Mouse (Mus musculus) cerebral cortex, adult 2 months (tissue): Measurements from ENCODE around the gene Neurl1a.

Experiments
- WGBS: fragments of 180-500 bp; shearing (Covaris S2); methylation state at CpG from one replicate; pipeline ENCODE4 v1.1.7; 2018; 5-methylcytosine and 5-hydroxymethylcytosine counted together

Gene Neurl1a

DNA sequence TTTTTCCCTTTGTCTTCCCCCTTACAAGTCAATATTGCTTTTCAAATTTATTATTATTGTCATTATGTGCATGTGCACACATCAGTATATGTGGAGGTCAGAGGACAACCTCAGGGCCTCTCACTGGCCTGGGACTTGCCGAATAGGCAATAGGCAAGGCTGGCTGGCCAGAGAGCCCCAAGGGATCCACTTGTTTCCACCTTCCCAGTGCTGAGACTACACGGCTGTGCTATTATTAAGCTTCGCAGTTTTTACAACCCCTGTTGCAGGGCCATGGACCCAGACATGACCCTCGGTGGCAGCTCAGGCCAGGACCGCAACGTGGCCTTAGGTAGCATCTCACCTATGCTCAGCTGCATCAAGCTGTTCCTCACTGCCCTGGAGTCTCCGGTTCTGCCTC lies 33.8 kb downstream of the Neurl1a start:
- WGBS = 88% methylated on average over 7 of the region's 7 CpGs

DNA sequence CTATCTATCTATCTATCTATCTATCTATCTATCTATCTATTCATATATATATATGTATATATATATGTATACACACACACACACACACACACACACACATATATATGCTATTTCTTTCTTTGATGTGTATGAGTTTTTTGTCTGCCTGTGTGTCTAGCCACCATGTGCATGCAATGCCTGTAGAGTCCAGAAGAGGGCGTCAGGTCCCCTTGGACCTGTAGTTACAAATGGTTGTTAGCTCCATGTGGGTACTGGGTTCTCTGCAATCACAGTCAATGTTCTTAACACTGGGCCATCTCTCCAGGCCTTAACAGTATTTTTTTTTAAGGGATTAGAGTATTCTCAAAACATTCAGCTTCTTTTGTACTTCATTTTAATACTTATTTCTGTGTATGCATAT lies 34.9 kb downstream of the Neurl1a start:
- 72% methylated on average over 1 of the region's 1 CpGs for WGBS

DNA sequence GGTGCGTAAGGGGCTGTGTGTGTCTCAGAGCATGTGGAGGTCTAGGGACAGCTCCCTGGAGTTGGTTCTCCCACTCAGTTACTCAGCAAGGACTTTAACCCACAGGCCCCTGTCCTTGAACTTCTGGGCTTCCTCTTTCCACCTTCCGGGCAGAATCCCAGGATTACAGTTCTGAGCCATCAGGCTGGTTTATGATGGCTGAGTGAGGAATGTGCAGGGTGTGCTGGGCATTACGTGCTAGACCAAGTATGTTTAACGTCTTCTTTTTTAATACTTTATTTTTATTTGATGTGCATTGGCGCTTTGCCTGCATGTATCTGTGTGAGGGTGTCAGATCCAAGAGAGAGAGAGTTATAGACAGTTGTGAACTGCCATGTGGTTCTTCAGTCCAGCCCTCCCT lies 38.1 kb downstream of the Neurl1a start:
- 79% methylated on average over 5 of the region's 5 CpGs for WGBS

DNA sequence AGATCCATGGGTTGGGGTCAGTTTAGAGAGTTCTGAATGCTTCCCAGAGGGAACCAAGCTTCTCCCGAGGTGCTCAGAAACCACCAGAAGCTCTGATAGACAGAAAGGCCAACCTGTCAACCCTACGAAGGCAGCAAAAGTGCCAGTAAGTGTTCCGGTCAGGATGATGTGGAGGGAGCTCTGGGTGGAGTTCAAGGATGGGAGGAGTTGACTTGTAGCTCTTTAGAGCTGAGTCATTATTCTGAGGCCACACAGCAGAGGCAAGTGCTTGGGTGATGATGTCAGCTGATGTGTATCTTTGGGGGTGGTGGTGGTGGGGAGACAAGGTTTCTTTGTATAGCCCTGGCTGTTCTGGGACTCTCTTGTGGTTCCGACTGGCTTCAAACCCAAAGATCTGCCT lies 41.0 kb downstream of the Neurl1a start:
- WGBS = 74% methylated on average over 4 of the region's 4 CpGs

DNA sequence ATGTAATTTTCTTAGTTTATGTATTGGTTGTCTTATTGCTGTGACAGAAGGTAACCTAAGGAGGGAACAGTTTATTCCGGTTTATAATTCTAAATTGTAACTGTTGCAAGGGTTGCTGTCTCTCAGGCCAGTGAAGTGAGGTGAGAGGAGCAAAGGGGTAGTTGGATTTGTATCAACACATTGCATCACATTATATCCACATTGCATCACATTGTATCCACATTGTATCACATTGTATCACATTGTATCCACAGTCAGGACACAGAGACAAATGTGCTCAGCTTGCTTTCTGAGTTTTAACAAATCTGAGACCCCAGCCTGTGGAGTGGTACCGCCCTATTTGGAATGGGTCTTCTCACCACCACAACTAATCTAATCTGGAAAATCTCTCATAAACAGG lies 41.6 kb downstream of the Neurl1a start:
- WGBS = 94% methylated on average over 2 of the region's 2 CpGs

DNA sequence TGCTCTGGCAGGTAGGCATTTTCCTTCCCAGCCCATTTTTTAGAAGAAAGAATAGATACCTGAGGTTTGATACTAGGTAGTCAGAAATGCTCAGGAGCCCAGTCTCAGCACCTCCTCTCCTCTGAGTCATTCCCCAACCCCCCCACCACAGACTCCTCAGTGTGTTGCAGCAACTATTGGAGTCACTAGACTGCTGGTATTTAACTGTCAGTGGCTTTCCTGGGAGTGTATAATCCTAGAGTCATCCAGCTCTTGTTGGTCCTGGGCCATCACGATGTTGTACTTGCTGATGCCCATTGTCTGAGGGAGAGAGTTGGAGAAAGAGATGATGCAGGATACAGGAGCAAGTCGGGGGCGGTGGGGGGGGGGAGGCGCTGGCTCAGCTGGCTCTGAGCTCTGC lies 42.4 kb downstream of the Neurl1a start:
- WGBS = 55% methylated on average over 3 of the region's 4 CpGs

DNA sequence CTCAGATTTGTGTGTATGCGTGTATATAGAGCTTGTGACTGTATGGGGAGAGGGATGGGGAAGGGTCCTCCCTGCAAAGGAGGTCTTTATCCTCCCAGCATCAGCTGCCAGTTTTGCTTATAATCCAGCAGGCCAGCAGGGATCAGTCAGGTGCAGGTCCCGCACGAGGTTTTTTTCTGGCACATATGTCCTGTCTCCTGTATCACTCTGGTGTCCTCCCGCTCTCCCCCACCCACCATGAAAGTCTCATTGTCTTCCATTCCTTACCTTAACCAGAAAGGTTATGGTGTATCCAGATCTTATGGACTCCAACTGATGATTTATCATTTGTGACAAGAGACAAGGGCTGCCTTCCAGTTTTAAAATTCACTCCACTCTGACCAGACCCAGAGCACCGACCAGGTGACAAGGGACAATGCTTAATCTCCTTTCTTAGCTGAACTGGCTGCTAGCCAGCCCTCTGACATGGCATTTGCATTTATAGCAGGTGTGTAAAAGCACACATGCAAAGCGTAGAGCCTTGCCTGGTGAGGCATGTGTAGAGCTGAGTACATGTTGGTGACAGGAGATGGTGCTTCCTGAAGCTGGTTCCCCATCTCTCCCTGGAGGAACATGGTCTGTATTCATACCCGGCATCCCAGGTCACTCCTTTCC lies 43.0 kb downstream of the Neurl1a start:
- WGBS = 74% methylated on average over 7 of the region's 7 CpGs

DNA sequence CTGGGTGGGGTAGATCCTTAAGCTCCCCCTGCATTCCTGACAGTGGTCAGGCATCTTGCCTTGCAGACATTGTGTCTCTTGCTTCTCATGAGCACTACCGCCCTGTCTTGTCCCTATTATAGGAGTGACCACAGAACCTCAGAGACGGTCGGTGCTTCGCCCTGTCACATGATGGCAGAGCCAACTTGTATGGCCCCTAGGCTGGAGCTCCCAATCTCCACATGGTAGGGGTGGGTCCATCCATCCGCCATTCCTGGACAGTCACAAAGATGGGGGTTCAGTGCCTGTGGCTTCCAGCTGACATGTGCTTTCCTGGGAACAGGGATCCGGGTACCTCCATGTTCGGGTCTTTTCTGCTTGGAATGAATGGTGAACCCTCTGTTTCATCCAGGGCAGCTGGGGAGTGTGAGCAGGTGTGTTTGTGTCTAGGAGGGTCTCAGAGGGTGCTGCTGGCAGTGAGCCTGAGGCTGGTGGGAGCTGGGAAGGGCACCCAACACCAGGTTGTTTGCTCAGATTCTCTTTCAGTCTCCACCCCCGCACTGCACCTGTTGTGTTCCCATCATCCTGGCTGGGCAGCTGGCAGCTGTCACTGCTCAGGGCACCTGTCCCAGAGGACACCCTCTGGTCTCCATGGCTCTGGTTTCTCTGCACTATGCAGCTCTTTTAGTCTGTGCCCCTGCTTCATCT lies 43.7 kb downstream of the Neurl1a start:
- 84% methylated on average over 8 of the region's 8 CpGs for WGBS

DNA sequence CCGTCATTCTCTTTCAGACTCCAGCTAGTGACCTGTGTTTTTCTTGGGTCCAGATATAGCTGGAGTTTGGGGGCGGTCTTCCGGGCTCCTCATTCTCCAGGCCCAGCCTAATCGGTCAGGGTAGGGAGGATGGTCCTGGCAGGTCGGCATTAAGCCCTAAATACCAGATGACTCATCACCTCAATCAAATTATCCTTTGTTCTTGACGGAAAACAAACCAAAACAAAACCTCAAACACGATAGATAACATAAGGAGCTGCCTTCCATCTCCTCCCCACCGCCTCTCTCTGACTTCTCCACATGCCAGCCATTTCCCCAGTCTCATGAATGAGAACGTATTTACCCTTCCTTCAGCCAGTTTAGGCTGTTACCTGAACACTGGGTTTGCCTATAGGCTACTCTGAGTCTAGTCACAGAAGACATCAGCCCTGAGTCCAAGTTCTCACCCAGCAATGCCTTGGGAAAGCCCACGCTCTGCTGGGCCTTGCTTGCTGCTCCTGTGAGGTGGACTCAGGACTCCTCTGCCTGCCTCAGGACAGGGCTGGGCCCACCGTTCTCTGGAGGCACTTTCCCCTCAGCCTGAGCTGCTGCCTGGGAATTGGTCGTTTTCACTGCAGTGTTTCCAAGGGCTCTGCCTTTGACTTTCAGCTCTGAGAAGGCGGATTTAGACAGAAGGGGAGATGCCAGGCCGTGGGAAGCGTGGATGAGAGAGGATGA lies 44.4 kb downstream of the Neurl1a start:
- 54% methylated on average over 15 of the region's 15 CpGs for WGBS

DNA sequence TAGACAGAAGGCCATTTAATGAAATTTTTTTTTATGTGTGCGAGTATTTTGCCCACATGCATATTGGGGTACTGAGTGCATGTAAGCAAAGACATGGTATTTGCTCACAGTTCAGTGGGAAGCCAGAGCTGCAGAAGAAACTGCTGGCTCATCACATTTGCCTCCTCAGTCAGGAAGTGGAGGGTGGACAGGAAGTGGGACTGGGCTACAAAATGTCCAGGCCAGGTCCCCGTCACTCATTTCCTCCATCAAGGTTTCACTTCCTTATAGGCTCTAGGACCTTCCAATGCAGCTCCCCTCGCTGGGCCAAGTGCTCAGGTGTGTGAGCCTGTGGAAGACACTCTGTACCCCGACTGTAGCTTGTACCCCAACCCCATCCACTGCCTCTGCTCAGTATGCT lies 46.1 kb downstream of the Neurl1a start:
- 82% methylated on average over 4 of the region's 4 CpGs for WGBS

DNA sequence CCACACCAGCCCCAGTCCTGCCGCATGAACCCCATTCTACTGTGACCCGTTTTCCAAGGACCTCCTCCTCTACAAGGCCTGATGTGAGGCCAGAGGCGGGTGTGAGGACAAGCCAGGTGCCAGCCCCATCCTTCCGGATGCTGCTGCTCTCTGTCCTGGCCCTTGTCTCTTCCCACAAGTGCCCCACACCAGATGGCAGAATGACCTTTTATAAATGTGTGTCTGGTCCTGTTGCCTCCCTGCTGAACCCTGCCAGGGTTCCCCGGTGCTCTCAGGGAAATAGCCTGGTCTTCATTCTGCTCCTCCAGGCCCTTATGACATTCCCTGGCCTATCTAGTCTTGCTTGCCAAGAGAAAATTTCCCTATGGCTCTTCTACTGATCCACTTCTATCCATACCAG lies 47.2 kb downstream of the Neurl1a start:
- WGBS = 91% methylated on average over 5 of the region's 5 CpGs

DNA sequence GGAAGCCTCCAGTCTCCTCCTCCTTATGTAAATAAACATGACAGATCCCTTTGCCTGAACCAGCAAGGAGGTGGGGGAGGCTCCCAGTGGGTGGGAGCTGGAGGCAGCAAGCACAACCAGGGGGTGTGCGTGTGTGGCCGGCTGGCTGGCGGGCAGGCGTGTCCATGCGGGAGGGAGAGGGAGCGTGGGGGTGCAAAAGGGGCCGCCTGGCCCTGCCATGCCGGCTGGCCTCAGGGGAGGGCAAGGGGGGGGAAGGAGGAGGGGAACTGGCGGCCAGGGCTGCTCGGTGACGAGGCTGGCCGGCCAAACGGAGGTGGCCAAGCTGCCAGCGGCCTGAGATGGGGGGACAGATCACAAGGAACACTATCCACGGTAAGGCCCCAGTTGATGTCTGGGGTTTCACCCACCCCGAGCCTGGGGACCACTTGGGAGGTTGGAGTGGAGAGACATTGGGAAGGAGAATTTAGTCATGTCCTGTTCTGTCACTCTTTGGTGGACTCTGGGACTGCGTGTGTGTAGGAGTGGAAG lies 50.2 kb downstream of the Neurl1a start:
- 8% methylated on average over 17 of the region's 17 CpGs for WGBS

DNA sequence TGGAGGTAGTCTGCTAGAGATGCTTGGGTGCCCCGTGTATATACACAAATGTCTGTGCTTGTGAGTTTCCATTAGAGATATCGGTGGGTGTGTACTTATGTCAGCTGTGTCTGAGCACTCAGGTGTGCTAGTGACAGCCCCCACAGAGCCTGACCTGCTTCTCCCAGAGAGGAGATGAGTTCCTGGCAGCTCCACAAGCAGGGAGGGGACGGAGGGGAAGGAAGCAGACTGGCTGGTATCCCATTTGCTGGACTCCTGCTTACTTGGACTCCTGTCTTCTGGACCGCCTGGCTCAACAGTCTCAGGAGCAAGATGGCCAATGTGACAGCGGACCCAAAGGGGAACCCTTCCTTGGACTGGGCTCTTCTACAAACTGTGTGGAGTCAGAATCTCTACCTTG lies 50.8 kb downstream of the Neurl1a start:
- WGBS = 76% methylated on average over 5 of the region's 5 CpGs

DNA sequence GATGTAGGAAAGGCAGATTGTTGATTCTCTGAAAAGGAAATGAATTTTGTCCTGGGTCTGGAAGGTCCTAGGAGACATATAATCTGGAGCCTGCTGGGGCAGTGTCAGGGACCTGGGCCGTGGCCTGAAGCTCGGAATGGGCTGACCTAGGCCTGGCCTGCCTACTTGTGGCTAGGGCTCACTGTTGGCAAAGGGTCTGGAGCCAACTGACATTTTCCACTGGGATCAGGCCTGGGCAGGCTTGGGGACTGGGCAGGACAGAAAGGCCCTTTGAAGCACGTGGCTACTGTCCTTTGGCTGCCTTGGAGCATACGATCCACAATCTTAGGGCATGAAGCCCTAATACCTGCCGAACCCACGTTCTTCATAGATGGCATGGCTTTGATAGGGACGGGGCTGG lies 51.5 kb downstream of the Neurl1a start:
- 98% methylated on average over 7 of the region's 7 CpGs for whole genome bisulfite sequencing

DNA sequence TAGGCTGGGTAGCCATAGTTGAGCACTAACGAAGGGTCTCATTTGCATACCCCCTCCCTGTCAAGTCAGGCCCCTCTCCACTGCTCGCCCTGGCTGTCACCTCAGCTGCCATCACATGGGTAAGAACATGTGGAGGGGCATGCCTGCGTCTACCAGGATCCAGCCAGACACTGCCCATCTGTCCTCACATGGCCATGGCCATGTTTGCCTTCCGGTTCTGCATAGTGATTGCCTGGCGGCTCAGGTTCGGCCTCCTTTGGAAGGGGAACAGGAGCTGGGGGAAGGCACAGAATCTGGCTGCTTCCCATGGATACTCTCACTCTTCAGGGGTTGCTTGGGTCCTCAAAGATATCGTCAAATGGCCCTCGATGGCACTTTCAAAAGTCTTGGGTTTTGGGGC lies 52.1 kb downstream of the Neurl1a start:
- 92% methylated on average over 8 of the region's 8 CpGs for WGBS

DNA sequence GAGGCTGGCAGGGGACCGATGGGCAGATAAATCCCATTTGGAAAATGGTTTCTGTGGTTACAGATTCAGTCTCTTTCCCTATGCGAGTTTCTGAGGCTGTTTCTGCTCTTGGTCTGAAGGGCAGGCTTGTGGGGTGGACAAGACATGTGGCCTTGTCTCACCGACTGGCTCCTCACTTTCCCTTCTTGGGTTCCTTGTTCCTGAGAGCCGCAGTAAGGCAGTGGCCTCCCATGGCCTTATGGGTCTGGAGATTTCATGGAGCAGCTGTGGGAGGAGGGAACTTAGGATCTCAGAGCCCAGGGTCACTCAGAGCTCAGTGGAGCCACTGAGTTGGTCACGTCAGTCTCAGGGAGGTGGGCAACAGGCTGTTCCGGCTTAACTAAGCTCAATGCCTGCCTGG lies 52.8 kb downstream of the Neurl1a start:
- WGBS = 93% methylated on average over 6 of the region's 6 CpGs

DNA sequence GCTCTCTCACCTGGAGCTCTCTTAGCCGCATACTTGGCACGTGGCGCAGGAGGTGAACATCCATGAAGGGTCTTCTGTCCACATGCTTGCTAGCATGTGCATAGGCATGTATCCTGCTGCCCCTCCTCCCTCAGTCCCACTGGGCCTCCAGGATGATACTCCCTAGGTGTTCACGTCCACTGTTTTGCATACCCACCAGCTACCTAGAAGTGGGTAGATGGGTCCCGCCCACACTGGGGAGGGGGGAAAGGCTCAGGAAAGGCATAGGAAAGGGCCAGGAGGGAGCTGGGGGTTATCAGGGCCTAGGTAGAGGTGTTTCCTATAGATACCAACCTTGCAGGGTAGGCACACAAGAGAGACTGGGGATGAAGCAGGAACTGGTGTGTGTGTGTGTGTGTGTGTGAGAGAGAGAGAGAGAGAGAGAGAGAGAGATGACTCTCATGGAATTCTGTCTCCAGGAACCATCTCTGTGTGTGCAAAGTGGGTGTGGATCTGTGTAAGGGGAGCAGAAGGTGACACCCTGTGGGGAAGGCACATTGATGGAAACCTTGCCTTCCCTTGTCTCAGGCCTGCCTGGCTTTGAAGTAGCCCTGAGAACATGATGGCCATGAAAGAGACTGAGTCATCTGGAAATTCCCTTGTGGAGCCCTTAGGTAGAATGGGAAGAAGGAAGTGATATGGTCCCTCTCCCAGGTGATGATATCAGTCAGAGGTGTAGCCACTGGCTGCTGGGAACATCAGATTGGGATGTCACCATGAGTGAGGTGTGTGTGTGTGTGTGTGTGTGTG lies 53.7 kb downstream of the Neurl1a start:
- WGBS = 93% methylated on average over 5 of the region's 5 CpGs

DNA sequence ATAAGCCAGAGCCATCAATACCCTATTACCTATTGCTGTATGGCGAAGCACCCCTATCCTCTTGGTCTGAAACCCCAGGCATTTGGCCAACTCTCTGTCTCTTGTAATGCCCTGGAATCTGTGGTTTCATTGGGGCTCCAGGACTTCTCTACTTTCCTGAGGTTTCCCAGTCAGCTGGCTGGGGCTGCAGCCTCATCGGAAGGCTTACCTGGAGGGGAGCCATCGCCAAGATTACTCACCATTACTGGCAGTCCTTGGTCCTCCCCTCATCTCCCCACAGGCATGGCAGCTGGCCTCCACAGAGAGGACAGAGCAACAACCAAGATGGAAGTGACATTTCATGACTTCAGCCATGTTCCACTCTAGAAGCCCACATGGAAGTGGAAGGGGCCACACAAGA lies 54.5 kb downstream of the Neurl1a start:
- WGBS = 82% methylated on average over 3 of the region's 3 CpGs

DNA sequence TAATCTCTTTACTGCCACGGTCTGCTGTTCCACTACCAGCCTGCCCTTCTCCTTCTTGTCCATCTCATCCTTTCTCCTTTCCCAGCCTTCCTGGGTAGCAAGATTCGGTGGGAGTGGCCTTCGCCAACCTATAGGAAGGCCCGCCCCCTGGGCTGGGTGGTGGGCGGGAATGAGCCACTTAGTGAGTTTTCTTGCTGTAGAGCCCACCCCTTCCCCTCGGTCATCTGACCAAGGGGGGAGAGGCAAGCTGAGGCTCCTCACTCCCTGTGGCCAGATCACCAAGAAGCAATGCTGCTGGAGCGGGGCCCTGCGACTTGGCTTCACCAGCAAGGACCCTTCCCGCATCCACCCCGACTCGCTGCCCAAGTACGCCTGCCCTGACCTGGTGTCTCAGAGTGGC lies 61.5 kb downstream of the Neurl1a start:
- WGBS = 53% methylated on average over 12 of the region's 12 CpGs

DNA sequence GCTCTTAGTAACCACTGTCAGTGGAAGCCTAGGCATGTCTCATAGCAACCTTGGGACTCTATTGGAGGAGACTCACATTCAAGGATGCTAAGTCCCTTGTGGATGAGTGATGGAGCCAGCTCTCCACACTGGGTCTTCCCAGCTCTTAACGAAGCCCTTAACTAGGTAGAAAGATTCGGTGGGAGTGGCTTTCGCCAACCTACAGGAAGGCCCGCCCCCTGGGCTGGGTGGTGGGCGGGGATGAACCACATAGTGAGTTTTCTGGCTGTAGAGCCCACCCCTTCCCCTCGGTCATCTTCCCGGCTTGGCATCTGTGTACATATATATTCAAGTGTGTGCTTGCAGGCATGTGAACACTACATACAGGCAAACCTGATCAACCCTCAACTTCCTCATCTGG lies 62.3 kb downstream of the Neurl1a start:
- 74% methylated on average over 7 of the region's 7 CpGs for WGBS

DNA sequence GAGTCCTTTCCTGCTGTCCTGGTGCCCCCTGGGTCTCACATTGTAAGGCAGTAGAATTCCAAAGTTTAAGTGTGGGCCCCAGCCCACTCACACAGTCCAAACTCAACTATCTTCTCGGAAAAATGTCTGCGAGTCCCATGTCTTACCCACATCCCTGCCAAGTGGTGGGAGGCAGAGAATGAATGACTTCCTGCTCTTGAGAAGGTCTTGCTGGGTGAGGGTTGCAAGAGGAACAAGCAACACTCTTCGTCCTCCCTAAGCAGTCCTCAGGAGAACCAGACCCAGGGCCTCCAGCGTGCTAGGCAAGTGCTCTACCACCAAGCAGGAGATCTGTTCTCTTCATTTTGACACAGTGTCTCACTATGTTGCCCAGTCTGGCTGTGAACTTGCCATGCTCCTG lies 63.6 kb downstream of the Neurl1a start:
- WGBS = 63% methylated on average over 4 of the region's 4 CpGs

DNA sequence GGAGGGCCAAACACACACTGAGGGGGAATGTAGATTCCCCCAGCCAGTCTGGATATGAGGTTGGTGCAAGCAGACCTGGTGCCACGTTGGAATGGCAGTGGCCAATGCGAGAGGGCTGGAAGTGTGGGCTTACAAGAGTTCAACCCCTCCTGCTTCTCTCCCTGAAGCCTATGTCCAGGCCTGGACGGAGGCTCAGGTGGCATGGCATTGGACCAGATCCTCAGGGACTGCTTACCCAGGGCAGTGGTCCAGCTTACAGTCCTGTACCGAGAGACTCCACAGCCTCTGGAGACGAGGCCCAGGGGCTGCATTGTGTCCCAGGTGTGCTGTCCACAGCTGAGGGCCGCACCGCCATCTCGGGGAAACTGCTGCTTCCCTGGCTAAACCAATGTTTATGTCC lies 66.9 kb downstream of the Neurl1a start:
- WGBS = 89% methylated on average over 8 of the region's 8 CpGs
